Mouse (Mus musculus) MEL-GATA-1-ER (cell line): ENCODE data around the gene Hectd4.

Experiments used
- DNase-seq: peaks from one replicate; pipeline ENCODE4 v3.0.0-alpha.2; 2012; ENCODE audit warnings: low read depth; ENCODE audit errors: extremely low read depth

The Hectd4 gene

DNA sequence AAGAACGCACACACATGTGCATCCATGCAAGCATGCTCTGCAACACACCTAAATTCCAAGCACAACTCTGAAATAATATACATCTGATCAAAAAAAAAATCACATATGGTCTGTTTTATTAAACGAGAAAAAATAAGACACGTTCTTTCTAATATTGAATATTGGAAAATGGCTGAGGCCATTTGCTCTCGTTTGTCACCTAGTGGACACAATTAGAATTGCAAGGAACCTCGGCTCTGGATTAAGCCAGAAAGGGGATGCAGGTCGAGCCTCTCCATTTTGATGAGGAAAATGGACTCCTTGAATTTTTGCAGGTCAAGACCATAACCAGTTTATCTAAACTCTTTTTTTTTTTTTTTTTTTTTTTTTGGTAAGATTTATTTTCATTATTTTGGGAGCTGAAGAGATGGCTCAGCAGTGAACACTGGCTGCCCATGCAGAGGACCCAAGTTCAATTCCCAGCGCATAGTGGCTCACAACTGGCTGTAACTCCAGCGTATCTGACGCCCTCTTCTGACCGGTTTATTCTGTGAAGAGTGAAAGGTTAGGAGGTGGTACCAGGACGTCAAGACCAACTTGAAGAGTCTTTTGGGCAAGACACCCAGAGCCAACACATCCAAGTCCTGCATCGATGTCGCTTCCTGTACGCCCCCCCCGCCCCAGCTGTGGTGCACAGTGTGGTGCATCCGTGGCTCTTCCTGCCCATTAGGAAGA lies 172.8 kb downstream of the Hectd4 start:
- DNase-seq, result peak; percentile 53

DNA sequence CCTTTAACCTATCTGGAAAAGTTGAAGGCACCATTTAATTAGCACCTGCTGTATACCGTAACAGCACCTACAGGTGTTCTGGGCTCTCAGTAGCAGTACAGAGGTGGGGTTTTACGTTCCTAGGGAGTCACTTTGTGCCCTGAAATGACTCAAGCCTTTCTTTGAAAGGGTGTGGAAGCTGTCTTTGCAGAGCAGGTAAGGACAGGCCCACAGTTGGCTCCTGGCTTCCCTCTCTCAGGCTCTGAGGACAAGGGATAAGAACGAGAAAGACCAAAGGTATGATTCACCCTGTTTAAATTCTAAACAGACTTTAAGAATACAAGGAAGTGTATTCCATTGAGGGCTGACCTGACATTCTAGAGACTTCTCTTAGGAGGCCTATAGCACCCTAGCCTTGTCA lies 173.4 kb downstream of the Hectd4 start:
- DNase-seq, result no peak

DNA sequence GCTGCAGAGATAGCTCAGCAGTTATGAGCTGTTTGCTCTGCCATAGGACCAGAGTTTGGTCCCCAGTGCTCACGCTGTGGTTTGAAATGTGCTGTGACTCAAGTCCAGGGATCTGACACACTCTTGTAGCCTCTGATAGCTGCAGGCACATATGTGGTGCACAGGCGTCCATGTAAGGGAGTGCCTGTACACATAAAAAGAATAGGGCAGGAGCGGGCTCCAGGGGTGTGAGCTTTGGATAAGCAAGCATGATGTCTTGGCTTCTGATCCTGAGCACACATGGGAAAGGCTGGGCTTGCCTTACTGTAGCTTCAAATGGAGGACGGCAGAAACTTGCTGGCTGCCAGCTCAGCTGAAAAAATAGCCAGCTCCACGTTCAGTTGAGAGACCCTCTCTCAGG lies 175.6 kb downstream of the Hectd4 start:
- DNase-seq, result no peak

DNA sequence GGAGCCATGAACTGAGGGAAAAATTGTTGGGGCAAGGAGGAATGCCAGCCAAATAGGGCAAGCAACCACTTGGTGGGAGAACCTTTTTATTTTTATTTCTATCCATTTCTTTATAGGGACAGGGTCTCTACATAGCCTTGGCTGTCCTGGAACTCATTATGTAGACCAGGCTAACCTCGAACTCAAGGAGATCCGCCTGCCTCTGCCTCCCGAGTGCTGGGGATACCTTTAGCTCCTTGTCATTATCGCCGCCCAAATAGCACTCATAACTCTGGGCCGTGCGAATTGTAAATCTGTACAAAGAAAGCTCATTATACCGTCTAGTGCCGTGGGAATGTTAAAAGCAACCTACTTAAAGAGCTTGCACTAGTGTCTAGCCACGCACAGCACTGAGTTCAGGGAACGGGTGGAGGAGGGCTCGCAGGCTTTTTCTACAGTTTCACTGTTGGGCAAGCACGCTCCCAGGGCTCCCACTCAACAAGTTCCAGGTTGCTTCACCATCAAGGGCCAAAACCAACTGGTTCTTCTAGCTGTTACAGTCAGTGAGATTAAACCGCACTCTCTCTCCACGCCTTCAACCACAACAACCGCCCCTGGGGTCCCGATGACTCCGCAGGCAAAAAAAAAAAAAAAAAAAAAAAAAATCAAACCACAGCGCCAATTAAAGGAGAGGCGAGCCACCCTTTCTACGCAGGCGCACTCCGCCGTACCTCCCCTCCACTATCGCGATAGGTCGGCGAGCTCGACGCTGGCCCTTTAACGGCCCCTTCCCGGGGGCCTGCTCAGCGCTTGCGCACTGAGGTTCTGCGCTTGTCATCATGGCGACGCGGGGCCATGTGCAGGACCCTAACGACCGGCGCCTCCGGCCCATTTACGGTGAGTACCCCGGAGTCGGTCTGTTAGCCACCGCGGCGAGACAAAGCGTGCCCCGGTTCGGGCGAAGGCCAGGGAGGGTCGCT lies 177.4 kb downstream of the Hectd4 start, which contains the start of gene Naa25:
TSS of gene Naa25 (plus strand) at position 750 of the 959 bp plus-strand sequence.
- peak; percentile 87 for DNase-seq

GRCm38 (mm10) chr5:121398146-121398964 lies 178.3 kb downstream of the Hectd4 start:
- DNase-seq, result no peak

- no peak for DNase-seq
These were observed 179.0 kb downstream of the Hectd4 start for GRCm38 (mm10) chr5:121398965-121399462.

- no peak for DNase-seq
These were observed 179.5 kb downstream of the Hectd4 start for GRCm38 (mm10) chr5:121399540-121399939.

DNA sequence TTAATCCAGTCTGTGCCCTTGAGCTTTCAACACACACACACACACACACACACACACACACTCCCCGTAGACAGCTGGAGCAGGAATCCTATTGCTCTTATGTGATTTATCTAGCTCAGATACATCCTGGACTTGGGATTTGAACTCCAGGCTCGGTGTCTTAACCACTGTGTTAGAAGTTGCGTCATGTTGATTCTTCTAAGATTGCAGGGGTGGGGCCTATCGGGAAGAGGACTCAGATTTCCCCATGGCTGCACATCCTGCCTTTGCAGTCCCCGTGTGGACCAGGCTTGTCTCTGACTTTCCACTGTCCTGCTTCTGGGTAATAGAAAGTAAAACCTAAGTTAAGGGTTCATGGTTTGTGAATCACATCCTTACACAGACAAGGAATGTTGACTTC lies 180.0 kb downstream of the Hectd4 start:
- no peak for DNase-seq

DNA sequence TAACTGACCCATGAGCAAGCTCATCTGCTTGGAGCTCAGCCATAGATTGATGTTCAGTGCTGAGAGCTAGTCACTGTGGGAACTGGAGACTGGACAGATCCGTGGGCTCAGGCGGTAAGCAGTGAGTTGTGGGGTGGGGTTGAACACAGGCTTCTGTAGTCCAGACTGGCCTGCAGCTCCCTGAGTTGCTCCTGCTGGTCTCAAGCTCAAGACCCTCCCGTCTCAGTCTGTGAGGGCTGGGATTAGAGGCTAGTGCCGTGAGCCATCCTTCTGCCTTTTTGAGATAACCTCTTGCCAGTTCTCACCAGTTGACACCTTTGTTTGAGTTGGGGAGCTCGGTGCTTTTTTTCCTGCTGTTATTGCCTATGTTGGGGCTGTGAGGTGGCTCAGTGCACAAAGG lies 180.8 kb downstream of the Hectd4 start:
- no peak for DNase-seq

DNA sequence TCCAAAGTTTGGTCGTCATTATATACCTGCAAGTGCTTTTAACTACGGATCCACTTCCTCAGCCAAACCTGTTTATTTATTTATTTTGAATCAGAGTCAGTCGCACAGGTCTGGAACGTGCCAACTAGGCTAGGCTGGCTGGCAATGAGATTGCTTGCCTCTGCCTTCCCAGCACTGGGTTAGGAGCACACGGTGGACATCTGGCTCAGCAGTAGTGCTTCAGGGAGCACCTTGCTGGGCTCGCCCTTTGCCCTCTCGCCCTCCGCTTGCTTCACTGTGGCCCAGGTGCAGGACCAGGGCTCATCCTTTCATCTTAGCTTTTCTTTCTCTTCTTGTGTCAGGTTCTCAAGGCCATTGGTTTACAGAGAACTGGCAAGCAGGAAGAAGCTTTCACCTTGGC lies 187.8 kb downstream of the Hectd4 start:
- DNase-seq, result no peak

- no peak for DNase-seq
These were observed 191.0 kb downstream of the Hectd4 start for GRCm38 (mm10) chr5:121410975-121411374.
